Mouse (Mus musculus) ES-E14 (cell line): ENCODE results near the gene Mgmt. TPM values are rescaled to one million over a fixed set of nuclear protein-coding genes. Genes with fewer than 3 reads are reported as not detected.

ENCODE experiments used
- DNase-seq: peaks from one replicate; pipeline ENCODE4 v3.0.0-alpha.2; 2013; ENCODE audit warnings: low read depth, low spot score
- H3K27ac ChIP-seq: 2 replicates; pipeline ENCODE4 v1.5.1; 2012; ENCODE audit warnings: low read depth, mild to moderate bottlenecking, low read length, moderate library complexity, mixed read lengths; ENCODE audit not compliant: poor library complexity, insufficient read depth, severe bottlenecking
- H3K36me3 ChIP-seq: 2 replicates; pipeline ENCODE4 v1.6.1; 2012; ENCODE audit warnings: mild to moderate bottlenecking, low read length, moderate library complexity, mixed read lengths; ENCODE audit not compliant: control insufficient read depth, poor library complexity, insufficient read depth, severe bottlenecking
- H3K4me1 ChIP-seq, 2 experiments: fragments of 150-350 bp in 1 of 2; sonication (generic) in 1 of 2; 2 replicates each; pipeline ENCODE4 v1.6.1; 2012; ENCODE audit warnings: low read length in 2 of 2, mild to moderate bottlenecking in 1 of 2, mixed read lengths in 1 of 2; ENCODE audit not compliant: control insufficient read depth in 2 of 2, insufficient read depth in 2 of 2, poor library complexity in 1 of 2
- H3K4me3 ChIP-seq, 2 experiments: fragments of 150-350 bp in 1 of 2; sonication (generic) in 1 of 2; 2 replicates each; pipeline ENCODE4 v1.5.1; 2012; ENCODE audit warnings: low read length in 2 of 2, low read depth in 1 of 2, mild to moderate bottlenecking in 1 of 2, mixed read lengths in 1 of 2; ENCODE audit not compliant: insufficient read depth in 1 of 2, poor library complexity in 1 of 2, severe bottlenecking in 1 of 2
- H3K9ac ChIP-seq: 2 replicates; pipeline ENCODE4 v1.6.1; 2012; ENCODE audit warnings: low read depth, mild to moderate bottlenecking, low read length, mixed read lengths; ENCODE audit not compliant: poor library complexity, insufficient read depth, severe bottlenecking
- H3K9me3 ChIP-seq: fragments of 150-350 bp; sonication (generic); 2 replicates; pipeline ENCODE4 v1.6.1; 2012; ENCODE audit warnings: low read depth, mild to moderate bottlenecking, low read length; ENCODE audit not compliant: control insufficient read depth, insufficient read depth
- CHD2 ChIP-seq: IDR thresholded peaks from 2 replicates; pipeline ENCODE4 v1.6.1; 2014; ENCODE audit warnings: mild to moderate bottlenecking, low read depth, low read length, inconsistent platforms
- HCFC1 ChIP-seq: IDR thresholded peaks from 2 replicates; pipeline ENCODE4 v1.6.1; 2012; ENCODE audit warnings: low read length, inconsistent platforms, borderline replicate concordance; ENCODE audit not compliant: insufficient read depth
- MAFK ChIP-seq: IDR thresholded peaks from 2 replicates; pipeline ENCODE4 v1.6.1; 2014; ENCODE audit warnings: mild to moderate bottlenecking, low read depth, low read length, inconsistent platforms; ENCODE audit not compliant: insufficient read depth
- ZC3H11A ChIP-seq: IDR thresholded peaks from 2 replicates; pipeline ENCODE4 v1.6.1; 2012; ENCODE audit warnings: low read depth, mild to moderate bottlenecking, inconsistent platforms, low read length, borderline replicate concordance
- ZNF384 ChIP-seq: IDR thresholded peaks from 2 replicates; pipeline ENCODE4 v1.6.1; 2012; ENCODE audit warnings: low read depth, low read length, inconsistent platforms
- in situ Hi-C, 2 experiments: fragments of 600-800 bp; cut with MboI; formaldehyde crosslinking; loops; one replicate each; pipeline ENCODE4 v1.15.1; 2025; ENCODE audit warnings: low sequenced_read_pairs in 2 of 2, inconsistent platforms in 1 of 2; ENCODE audit not compliant: unreplicated experiment in 2 of 2
- total RNA-seq: library from RNA; depleted of rRNA; stranded (reverse); fragments of 300-350 nt; gene quantifications from 2 replicates; pipeline ENCODE4 v1.2.3, GENCODE M21; 2012

Mgmt gene
- total RNA-seq, 1 experiment = 6.4 TPM

GRCm38 (mm10) chr7:136916021-136916420 lies 21.6 kb downstream of the Mgmt start:
- H3K4me1 ChIP-seq = no peaks in the 10 kb centered on the region
- H3K9ac ChIP-seq = no peak overlapping the region
- no peak for DNase-seq
- no peak overlapping the region for H3K27ac ChIP-seq
- H3K4me3 ChIP-seq = no peak overlapping the region
- in situ Hi-C loops = no loop called here
- no peaks in the 10 kb centered on the region for H3K9me3 ChIP-seq
- no peak for TF ChIP-seq CHD2
- TF ChIP-seq HCFC1 = no peak
- TF ChIP-seq ZNF384 = no peak
- TF ChIP-seq ZC3H11A = no peak
- no peak for TF ChIP-seq MAFK
- H3K36me3 ChIP-seq = no peaks in the 10 kb centered on the region

GRCm38 (mm10) chr7:136920976-136921755 lies 26.8 kb downstream of the Mgmt start:
- in situ Hi-C loops = no loop called here
- Histone ChIP-seq H3K4me3 (no peak overlapping the region), H3K9ac (no peak overlapping the region), H3K9me3 (no peaks in the 10 kb centered on the region), H3K36me3 (no peaks in the 10 kb centered on the region), H3K4me1 (no peaks in the 10 kb centered on the region), H3K27ac (no peak overlapping the region)
- no peak for TF ChIP-seq MAFK
- no peak for TF ChIP-seq ZC3H11A
- TF ChIP-seq CHD2 = no peak
- no peak for TF ChIP-seq HCFC1
- TF ChIP-seq ZNF384 = no peak
- DNase-seq = no peak

GRCm38 (mm10) chr7:136922230-136922629 lies 27.8 kb downstream of the Mgmt start:
- TF ChIP-seq HCFC1 (no peak), MAFK (no peak), ZC3H11A (no peak), CHD2 (no peak)
- Histone ChIP-seq H3K9me3 (no peaks in the 10 kb centered on the region), H3K4me1 (no peaks in the 10 kb centered on the region), H3K36me3 (no peaks in the 10 kb centered on the region), H3K4me3 (no peak overlapping the region), H3K27ac (no peak overlapping the region), H3K9ac (no peak overlapping the region)
- no peak for DNase-seq
- in situ Hi-C loops = no loop called here

GRCm38 (mm10) chr7:136924610-136925260 lies 30.3 kb downstream of the Mgmt start:
- DNase-seq = no peak
- no peaks in the 10 kb centered on the region for H3K9me3 ChIP-seq
- no peak overlapping the region for H3K4me3 ChIP-seq
- H3K27ac ChIP-seq = no peak overlapping the region
- no peaks in the 10 kb centered on the region for H3K4me1 ChIP-seq
- H3K36me3 ChIP-seq = no peaks in the 10 kb centered on the region
- no peak for TF ChIP-seq MAFK
- no peak for TF ChIP-seq HCFC1
- no peak for TF ChIP-seq CHD2
- TF ChIP-seq ZC3H11A = no peak
- no peak for TF ChIP-seq ZNF384
- no peak overlapping the region for H3K9ac ChIP-seq
- in situ Hi-C loops = no loop called here
